Mouse (Mus musculus) gastrocnemius, postnatal 14 days (tissue): ENCODE data around the gene 1700003F12Rik. TPM values are rescaled to one million over a fixed set of nuclear protein-coding genes. Genes with fewer than 3 reads are reported as not detected.
A peak's percentile ranks its signal among the peaks of the same experiment; 100 is the strongest.

Experiments used
- DNase-seq: peaks from one replicate; pipeline ENCODE4 v3.0.0; 2021; ENCODE audit warnings: mixed read lengths
- intact Hi-C: fragments of 180-260 bp; cut with DNase I; formaldehyde crosslinking; loops from one replicate; pipeline ENCODE4 v1.15.1; 2025; ENCODE audit warnings: low total_unique reads
- long read RNA-seq, 2 experiments: library from polyadenylated mRNA; stranded (forward); transcript quantifications; one replicate each; pipeline ENCODE4 v2.0.0; 2021
- total RNA-seq, 2 experiments: library from RNA; stranded (reverse); gene quantifications; 2 replicates each; pipeline ENCODE4 v1.2.3; 2021

The 1700003F12Rik gene
- under 1 TPM in 1 of 2 experiments, not detected in 1; 0.31 TPM for total RNA-seq
- long read RNA-seq, experiment 1 = 0 reads
- long read RNA-seq, experiment 2 = 0 reads

DNA sequence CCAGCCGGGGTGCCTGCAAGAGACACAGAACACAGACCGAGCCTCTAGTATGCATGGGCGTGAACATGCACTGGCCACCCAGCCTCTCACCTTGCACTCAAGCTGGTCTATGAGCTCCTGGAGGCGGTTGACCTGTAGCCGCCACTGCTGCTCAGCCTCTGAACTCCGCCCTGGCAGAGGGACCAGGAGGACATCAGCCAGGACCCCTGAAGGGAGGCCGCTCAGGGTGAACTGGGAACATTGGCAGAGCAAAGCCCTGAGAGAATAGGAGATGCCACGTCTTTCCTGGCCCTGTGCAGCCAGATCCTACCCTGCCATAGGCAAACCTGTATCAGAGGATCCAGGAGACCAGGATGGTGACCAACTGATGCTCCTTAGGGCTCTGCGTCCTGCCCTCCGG, at the start of gene 1700003F12Rik:
TSS of gene 1700003F12Rik (plus strand) at position 375 of the 400 bp plus-strand sequence.
- DNase-seq = no peak
- intact Hi-C loops = no loop called here

DNA sequence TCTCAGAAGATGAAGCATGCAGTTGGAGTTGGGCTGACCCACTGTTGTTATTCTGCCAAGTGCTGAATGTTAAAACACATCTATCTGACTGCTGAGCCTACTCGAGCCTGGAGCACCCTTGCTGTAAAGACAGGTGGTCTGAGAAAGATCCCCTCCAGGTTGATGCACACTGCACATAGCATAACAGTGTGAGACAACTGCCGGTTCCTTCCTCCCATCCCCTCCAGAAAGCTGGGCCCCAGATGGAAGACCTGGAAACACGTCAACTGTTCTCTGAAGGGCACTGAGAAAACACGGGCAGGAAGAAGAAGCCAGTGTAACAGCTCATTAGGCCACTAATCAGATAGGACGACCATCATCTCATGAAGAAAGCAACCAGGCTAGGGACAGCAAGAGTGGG, 48.3 kb upstream of the 1700003F12Rik start:
- intact Hi-C loops = no loop called here
- no peak for DNase-seq

DNA sequence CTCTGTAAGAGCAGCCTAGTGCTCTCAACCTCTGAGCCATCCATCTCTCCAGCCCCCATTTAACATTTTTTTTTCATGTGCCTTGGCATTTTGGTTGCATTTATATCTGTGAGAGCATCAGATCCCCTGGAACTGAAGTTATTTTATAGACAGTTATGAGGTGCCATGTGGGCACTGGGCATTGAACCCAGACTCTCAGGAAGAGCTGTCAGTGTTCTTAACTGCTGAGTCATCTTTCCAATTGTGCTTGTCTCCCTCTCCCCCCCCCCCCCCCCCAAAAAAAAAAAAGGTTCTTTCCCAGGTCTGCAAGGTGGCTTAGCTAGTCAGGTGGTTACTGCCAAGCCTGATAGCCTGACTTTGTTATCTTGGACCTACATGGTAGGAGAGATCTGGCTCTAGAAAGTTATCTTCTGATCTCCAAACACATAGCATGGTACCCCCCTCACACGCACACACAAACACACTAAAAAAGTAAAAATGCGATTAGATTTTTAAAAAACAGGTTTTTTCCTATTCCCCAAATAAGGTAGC, 47.1 kb upstream of the 1700003F12Rik start:
- no peak for DNase-seq
- intact Hi-C loops = no loop called here

DNA sequence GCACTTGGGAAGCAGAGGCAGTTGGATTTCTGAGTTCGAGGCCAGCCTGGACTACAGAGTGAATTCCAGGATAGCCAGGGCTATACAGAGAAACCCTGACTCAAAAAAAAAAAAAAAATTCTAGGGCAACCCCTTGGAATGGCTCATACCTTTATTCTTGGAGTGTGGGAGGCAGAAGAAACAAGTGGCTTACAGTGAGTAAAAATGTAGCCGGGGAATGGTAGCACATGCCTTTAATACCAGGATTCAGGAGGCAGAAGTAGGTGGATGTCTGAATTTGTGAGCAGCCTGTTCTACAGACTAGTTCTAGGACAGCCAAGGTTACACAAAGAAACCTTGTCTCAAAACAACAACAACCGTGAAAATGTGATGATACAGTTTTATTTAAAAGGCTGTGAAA, 46.1 kb upstream of the 1700003F12Rik start:
- intact Hi-C loops = no loop called here
- DNase-seq = no peak

DNA sequence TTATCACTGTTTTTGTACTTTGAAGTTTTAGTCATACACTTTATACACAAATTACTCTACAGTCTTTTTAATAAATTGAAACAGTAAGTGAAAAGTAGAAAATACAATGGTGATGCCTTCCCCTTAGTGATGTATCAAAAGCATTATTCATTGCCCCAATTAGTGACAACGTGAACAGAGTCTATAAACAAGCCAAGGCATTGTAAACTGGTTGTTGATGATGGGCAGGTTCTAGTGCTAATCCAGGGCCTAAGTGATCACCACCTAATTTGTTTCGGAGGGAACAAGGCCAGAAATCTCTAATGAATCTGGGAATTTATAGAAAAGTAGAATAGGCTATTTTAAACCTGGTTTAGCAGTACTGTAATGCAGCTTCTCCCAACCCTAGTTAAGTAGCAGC, 39.8 kb upstream of the 1700003F12Rik start:
- intact Hi-C loops = no loop called here
- DNase-seq = no peak

DNA sequence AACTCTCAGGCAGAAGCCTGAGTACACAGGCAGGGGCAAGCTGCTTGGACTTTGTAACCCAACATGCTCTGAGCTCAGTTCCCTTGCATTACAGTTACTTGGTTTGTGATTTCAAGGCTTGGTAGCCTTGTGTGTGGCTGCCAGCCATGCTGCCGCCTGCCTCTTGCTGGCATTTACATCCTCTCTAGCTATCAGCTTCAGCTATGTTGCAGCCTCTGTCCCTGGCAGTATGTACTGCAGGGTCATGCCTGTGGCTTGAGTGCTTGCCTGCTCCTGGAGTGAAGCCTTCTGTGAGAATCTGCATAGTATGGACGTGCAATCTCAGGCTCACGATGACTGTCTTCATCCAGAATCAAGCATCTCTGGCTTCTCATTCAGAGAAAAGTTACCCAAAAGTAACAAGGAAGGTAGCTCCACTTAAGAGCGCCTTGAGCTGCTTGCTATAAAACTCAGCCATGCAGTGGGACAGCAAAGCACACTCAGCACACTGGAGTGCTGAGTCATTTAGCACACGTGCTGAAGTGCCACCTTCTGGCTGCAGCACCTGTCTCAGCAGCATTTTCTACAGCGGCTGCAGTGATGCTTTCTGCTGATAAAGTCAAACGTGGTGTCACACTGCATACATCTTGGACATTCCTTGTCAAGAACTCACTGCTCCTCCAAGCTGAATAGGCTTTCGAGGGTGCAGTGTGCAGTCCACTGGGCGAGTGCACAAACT, 39.2 kb upstream of the 1700003F12Rik start:
- peak; percentile 4 for DNase-seq
- intact Hi-C loops = no loop called here

DNA sequence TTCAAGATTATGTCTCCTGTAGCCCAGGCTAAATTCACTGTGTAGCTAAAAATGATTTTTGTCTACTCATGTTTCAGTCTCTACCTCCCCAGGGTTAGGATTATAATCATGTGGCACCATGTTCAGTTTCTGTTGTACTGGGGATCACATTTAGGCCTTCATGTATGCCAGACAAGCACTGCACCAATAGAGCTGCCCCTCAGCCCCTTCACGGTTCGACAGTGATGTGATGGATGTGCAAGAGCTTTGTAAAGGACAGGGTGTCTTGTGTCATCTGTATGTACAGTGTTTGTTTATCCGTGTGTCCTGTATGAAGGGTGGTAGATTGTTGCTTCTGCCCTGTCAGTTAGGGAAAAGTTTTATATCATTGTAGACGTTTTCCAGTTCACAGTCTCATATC, 38.4 kb upstream of the 1700003F12Rik start:
- no peak for DNase-seq
- intact Hi-C loops = no loop called here

DNA sequence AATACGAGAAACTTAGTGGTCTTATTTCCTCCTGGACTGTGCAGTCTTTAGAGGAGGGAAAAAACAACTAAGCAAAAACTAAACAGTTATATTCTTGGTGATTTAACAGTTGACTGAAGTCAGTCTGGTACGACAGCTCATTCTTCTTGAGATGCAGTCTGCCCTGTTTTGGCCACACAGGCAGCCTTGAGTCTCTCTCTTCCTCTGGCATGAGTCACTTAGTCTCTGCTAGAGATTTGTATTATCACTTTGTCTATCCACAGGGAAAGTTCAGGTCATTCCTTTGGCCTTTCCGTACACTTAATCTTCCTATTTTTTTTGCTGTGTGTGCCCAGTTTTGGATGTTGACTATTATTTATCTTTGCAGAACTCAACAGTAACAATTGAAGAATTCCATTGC, 36.7 kb upstream of the 1700003F12Rik start:
- DNase-seq = no peak
- intact Hi-C loops = no loop called here

DNA sequence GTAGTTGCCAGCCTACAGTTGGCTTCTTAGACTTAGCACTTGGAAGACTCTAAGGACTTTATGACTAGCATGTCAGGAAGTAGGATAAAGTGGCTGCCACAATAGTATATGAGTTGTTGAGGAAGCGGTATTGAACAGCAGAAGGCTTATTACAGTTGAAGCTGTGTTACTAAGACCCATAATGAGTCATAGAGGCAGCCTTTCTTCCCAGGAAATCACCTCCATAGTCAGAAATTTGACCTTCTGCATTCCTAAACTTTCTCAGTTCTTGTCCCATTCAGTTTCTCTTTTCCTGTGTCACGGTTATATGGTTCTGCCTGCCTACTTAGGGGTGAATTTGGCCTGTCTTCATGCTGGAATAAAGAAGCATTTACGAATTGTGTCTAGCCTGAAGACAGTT, 29.9 kb upstream of the 1700003F12Rik start:
- intact Hi-C loops = no loop called here

DNA sequence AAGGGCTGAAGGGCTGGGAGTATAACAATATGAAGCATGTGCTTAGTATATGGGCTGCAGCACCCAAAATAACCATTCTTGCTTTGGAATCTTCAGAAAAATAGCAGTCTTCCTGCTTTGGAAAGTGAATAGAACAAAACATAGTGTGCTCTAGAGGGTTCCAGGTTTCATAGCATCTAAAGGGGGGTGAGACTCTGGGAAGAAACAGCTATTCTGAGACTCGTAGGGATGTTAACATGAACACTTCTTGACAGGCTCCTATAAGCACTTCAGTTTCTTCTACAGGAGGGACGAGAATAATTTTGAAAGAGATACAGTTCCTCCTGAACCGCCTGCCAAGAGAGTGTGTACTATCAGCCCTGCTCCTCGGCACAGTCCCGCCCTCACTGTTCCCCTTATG, 29.5 kb upstream of the 1700003F12Rik start:
- intact Hi-C loops = no loop called here
- no peak for DNase-seq

More for the DNA sequence above, 29.9 kb upstream of the 1700003F12Rik start:
- no peak for DNase-seq

DNA sequence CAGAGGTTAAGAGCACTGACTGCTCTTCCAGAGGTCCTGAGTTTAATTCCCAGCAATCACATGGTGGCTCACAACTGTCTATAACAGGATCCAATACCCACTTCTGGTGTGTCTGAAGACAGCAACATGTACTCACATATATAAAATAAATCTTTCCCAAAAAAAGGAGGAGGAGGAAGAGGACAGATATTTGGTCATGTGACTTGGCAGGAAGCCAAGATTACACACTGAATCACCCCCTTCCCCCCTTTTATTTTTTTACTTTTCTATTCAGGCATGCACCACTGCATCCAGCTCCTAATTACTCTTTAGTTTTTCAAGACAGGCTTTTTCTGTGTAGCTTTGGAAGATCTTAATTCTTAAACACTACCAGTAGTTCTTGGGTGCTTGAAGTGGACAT, 25.4 kb upstream of the 1700003F12Rik start:
- intact Hi-C loops = no loop called here
- DNase-seq = no peak

DNA sequence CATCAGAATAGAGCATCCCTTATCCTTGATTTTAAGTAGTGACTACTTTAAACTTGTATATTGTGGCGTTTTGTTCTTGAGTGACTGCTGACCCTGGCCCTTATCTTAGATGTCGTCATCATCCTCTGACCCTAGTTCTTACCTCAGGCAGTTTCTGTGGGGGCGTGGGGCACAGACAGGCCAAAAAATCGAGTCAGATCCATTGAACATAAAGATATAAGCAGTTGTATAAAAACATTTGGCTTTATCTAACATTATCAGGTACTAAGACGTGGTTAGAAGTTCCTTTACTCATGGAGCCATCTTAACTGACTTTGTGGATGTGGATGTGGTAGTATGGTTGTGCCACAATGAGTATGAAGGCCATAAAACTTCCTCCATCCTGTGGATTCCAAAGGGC, 24.6 kb upstream of the 1700003F12Rik start:
- DNase-seq = no peak
- intact Hi-C loops = no loop called here

DNA sequence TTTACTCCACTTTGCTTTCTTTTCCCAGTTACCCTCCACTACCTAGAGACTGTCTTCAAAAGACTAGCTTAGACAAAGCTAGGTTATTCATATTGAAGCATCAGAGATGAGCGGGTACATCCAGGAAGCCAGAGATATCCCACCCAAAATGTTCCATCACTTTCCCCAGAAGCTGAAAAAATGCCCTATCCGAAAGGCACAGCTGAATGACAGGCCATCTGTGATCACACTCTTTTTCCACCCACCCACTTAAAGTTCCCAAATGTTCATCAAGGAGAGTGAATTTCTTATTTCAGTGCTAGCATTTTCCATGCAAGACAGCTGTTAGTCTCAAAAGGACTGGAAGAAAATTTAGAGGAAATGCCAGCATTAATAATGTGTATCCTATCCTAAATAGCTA, 21.6 kb upstream of the 1700003F12Rik start:
- intact Hi-C loops = no loop called here
- no peak for DNase-seq

DNA sequence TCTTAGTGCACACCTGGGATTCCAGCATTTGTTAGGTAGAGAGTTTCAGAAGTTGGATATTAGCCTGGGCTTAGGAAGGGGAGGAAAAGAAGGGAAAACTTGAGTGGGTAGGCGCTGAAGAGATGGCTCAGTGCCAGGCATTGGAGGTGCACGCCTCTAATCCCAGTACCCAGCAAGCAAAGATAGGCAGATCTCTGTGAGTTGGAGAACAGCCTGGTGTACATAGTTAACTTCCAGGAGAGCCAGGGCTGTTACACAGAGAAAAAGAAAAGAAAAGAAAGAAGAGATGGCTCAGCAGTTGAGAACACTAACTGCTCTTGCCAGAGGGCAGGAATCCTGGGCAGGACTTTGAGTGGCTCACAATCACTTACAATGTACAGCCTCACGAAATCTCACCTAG, 20.4 kb upstream of the 1700003F12Rik start:
- intact Hi-C loops = no loop called here
- DNase-seq = no peak

DNA sequence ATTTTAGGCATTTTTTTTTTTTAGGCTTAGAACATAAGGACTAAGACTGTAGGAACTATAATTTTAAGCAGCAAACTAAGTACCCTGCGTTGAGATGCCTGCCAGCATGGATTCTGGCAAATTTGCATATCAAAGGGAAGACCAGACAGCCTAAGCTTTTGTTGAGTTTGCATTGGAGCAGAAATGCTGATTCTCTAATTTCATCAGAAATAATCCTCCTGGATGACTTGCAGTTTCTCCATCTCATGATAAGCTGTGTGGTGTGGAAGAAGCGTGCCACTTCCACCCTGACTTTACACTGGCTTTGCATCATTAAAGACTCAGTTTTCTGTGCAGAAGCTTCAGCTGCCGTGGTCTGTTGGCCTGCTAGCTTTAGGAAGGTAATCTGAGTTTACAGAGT, 14.0 kb upstream of the 1700003F12Rik start:
- intact Hi-C loops = no loop called here
- no peak for DNase-seq

DNA sequence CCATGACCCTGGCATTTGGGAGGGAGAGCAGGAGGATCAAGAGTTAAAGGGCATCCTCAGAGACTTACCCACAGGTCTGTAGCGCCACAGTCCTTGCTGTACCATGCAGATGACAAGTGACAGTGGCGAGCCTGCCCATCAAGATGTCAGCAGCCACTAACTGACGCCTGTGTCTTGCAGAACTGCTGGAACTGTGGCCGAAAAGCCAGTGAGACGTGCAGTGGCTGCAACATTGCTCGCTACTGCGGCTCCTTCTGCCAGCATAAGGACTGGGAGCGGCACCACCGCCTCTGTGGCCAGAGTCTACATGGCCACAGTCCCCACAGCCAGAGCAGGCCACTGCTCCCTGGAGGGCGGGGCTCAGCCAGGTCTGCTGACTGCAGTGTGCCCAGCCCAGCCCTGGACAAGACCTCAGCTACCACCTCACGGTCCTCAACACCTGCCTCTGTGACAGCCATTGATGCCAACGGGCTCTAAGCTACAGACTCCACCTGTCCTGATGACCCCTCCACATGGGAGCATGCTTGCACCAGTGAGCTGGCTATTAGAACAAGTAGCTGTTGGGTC, 12.1 kb upstream of the 1700003F12Rik start:
- intact Hi-C loops = no loop called here
- no peak for DNase-seq

DNA sequence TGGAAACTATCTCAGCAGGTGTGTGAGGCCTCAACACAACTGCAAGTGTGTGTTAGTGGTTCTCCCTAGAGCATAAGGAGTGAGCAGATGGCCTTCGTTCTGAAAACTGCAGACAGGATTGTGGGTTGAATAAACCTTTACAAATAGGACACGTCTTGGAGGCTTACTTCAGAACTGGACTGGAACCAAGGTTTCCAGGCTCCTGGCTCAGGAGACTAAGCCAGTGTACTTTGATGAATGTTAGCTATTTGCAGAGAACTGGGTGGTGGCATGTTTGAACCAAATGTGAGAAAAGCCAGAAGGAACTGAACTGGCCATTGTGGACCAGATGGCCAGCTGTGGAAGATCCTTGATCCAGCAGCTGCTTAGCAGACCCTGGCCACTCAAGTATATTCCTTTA, 8.6 kb upstream of the 1700003F12Rik start:
- no peak for DNase-seq
- intact Hi-C loops = no loop called here

DNA sequence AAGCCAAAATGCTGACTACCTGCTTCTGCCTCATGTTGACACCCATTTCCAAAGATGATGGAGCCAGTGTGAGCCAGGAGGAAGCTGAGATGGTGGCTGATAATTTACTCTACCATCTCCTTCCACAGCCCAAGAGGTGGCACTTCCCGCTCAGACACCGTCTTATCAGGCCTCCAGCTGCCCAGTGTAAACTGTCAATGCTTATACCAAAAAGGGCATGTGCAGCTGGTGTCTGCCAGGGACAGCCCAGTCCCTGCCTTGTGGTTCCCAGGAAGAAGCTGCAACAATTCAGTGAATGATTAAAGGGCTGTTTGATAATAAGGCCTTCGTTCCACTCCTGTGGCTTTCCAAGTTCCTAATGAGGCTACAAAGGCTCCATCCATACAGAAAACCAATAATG, 8.2 kb upstream of the 1700003F12Rik start:
- intact Hi-C loops = no loop called here
- DNase-seq = no peak

DNA sequence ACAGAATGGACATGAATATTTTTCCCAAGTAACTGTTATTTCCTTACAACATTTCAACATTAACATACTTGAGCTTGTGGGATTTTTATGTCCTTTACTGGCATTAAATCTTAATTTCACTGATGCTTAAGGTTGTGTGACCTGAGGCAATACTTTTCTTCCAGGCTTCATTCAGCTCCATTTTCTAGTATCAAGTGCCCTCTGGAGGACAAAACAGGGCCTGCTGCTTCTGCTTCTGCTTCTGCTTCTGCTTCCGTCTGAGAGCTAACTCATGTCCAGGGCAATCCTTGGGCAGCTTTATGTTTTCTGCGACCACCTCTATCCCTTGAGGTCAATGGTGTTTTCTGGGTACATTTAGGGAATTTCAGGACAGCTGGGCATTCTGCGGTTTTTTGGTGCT, 7.2 kb upstream of the 1700003F12Rik start:
- intact Hi-C loops = loop anchor here (2.0 kb wide), 1 partner anchor 127 kb away; no protein-coding TSS in a partner anchor
- DNase-seq = no peak

DNA sequence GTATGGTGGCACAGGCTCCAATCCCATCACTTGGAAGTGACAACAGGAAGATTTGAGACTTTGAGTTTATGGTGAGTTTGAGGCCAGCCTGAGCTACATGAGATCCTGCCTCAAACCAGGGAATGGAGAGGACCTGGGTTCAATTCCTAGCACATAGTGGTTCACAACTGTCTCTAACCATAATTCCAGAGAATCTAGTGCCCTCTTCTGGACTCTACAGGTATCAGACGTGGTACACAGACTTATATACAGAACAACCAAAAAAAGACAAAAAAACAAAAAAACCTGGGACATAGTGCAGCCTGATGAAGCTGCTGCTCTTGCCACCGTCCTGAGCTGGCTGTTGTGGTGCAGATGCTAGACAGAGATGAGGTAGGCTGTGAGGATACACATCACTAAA, 5.3 kb upstream of the 1700003F12Rik start:
- intact Hi-C loops = loop anchor here (2.0 kb wide), 1 partner anchor 129 kb away; no protein-coding TSS in a partner anchor
- DNase-seq = no peak
